Mouse (Mus musculus) kidney, postnatal 25 days (tissue): ENCODE results near the gene Gzmc.
"Not testable (repeated sequence)": the region's sequence is repeated elsewhere in the genome, so short reads cannot be mapped to it uniquely, and the experiment has no call there.

Experiments used
- DNase-seq, 2 experiments: peaks; one replicate each; pipeline ENCODE4 v3.0.0; 2021; ENCODE audit warnings: mixed read lengths in 2 of 2

The Gzmc gene

DNA sequence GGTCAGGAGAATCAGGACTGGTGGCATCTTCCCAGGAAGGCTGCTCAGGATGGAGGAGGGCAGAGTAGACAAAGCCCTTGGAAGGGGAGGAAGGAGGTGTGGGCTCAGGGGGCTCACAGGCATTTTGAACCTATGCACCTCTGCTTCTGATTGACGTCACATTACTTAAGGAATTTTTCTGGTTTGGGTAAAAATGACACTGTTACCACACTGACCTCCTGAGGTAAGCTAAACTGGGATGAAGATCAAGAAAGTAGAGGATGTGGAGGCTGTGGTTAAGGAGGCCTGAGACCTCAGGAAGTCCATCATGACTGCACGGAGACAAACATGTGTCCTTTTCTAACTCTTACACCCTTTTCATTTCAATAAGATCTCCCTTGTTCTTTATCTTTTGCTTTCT is at the start of gene Gzmc:
Gene Gzmc (minus strand): TSS at position 101 of the 400 bp plus-strand sequence.
- no peak for DNase-seq

DNA sequence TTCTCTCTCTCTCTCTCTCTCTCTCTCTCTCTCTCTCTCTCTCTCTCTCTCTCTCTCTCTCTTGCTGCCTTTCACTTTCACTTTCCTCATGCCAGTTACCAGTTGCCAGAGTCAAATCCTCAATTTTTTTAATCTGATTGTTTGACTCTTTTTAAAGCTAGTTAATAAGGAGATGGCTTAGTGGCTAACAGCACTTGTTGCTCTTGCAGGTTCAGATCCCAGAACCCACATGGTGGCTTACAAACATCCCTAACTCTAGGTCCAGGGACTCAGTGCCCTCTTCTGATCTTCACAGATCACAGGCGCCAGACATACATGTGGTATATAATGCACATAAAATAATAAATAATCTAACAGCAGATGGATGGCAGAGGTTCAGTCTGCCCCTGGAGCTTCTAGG is 49.4 kb upstream of the Gzmc start:
- DNase-seq, result no peak

DNA sequence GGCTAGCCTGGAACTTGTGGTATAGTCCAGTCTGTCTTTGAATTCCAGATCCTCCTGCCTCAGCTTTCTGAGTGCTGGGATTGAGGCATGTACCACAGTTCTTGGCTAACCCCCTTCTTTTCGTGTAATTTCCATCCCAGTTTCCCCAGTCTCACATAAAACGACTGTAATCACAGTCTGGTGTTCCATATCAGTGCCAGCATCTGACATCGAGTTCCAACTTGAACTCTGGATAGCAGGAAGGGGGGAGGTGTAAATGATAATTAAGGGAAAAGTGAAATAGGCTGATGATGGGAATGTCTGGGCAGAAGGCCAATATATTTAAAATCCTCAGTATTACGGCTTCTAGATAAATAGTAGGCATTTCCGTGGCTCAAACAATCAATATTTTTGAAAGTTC is 46.6 kb upstream of the Gzmc start:
- DNase-seq, result no peak

DNA sequence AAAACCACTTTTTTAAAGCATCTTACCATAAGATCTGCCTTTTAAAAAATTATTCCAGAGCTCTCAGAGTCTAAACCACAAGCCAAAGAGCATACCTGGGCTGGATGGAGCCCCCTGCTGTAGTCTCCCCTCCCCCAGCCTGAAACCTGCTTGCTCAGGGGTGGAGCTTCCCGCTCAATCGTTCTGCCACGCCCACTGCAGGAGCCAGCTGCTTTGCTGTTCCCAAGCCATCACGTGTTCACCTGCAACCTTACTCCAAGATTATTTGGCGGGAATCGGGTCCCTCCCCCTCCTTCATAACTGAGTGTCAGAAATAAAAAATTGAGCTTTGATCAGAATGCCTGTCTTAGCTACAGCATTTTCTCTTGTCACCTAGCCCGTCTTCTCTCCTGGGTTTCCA is 44.2 kb upstream of the Gzmc start:
- not testable (repeated sequence) for DNase-seq

DNA sequence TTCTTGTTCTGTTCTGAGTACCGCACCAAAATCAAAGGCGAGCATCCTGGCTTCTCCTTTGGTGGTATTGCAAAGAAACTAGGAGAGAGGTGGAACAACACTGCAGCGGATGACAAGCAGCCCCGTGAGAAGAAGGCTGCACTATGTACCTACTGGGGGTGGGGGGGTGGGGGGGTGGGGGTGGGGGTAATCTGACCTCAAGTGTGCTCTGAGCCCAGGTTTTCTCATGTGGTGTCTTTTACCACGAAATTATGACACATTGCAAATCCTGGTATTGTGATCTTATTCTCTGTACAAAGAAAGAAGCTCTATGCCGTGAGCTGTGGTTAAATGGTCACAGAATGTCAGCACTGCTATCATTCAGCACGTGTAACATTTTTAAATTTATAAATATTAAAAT is 41.6 kb upstream of the Gzmc start:
- DNase-seq, result not testable (repeated sequence)

DNA sequence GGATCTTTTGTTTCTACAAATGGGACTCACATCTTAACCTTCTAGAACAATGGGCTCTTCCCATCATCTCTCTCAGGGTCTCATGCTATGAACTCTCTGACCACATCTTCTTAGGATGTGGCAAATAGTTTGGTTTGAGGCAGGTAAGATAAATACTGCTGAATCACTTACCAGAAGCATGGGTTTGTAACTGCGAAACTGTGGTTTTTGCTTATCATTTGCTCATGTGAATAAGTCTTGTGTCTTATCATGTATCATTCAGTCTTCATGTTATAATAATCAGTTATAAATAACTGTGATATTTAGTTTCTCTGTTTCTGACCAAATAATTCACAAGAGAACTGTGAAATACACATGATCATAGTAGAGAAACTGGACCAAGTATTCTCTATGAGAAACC is 31.7 kb upstream of the Gzmc start:
- DNase-seq, result no peak

DNA sequence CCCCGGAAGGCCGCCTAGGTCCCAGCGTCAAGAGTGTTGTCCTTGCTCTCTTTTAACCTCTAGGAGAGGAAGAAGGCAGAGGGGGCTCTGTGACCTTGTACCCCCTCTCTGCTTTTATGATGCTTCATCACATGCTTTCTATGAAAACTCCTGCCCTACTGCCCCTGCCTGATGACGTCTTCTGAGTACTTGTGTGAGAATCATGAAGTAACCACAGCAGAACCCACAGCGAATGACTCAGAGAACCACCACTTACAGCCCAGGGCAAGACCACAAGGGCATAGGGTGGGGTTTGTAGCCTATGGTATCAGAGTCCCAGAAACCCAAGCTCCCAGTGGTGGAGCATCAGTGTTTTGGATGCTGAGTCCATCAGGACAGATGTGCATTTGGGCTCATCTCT is 27.7 kb upstream of the Gzmc start, which contains the start of gene Gzmb:
Gene Gzmb (minus strand): TSS at position 108 of the 400 bp plus-strand sequence.
- no peak for DNase-seq

DNA sequence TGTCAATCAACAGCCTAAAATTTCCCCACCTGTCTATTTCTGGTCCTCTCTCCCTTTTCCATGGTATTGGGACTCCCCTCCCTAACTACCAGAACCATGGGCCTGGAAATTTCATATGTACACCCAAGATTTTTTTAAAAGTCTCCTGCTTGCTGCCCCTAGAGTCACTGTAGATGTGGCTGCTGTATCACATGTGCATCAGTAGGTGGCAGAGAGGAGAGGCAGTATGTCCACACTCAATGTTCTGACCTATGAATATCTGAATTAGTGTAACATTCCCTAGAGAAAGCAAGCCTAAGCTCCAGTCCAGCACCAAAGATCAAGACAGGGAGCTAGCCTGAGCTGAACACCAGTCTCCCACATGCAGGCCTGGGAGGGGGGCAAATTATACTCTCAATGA is 6.0 kb upstream of the Gzmc start:
- DNase-seq, result no peak

DNA sequence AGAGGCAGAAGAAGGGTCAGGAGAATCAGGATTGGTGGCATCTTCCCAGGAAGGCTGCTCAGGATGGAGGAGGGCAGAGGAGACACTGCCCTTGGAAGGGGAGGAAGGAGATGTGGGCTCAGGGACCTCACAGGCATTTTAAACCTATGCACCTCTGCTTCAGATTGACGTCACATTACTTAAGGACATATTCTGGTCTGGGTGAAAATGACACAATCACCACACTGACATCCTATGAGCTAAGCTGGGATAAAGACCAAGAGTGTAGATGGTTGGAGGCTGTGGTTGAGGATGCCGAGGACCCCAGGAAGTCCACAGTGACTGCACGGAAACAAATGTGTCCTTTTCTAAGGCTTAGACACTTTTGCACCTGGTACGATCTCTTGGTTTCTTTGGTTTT is 23.1 kb downstream of the Gzmc start, which contains the start of gene Gzmf:
Gene Gzmf (minus strand): TSS at position 101 of the 400 bp plus-strand sequence.
- DNase-seq, result no peak

DNA sequence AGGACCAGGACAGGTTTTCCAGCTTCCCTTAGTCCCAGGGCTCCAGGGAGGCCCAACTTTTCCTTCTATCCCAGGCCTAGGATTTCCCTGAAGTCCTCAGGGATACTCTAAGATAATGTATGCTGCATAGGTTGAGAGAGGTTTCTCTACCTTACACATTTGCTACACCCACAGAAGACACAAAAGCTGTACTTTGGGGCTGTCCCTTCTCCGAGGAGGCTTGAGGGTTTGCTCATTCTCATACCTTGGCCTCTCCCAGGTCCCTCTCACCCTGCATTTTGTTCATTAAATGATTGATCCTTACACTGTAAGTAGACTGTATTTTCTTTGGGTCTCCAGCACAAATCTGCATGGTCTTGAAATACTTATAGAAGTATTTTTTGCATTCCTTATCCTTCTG is 28.8 kb downstream of the Gzmc start:
- DNase-seq, result no peak

DNA sequence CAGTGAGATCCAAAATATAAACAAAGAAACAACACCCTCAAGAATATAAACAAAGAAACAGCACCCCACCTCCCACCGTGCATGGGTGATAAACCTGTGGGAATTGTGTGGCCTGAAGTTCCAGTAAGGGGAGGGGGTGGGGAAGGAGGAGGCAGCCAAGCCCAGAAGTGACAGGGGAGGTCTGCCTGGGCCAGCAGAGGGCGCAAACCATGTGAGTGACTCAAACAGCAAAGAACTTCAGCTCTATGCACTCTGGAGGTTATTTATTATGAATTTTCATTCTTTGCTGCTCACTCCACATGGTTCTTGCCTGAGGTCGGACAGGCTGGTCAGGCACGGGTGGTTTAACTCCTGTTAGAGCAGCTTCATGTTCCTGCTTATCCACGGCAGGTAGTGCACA is 29.4 kb downstream of the Gzmc start:
- DNase-seq, result peak in 1 of 2 experiments; percentile 50

DNA sequence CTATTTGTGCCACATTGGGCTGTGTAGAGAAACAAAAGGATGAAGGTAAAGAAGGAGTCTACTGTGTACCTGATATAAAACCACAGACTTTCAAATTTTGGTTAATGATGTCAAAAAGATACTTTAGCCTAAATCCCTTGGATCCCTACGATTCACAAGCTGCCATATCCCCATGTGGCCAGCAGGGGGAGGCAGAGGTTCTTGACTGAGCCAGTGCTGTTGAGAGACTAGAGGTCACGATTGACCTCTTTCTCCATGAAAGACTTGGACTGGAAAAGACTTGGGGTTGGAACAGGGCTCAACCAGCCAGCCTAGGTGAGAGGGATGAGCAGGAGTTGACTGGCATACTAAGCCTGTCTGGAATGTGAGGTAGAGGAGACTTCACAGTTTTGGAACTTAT is 30.5 kb downstream of the Gzmc start:
- peak; percentile 70 to 77 for DNase-seq

DNA sequence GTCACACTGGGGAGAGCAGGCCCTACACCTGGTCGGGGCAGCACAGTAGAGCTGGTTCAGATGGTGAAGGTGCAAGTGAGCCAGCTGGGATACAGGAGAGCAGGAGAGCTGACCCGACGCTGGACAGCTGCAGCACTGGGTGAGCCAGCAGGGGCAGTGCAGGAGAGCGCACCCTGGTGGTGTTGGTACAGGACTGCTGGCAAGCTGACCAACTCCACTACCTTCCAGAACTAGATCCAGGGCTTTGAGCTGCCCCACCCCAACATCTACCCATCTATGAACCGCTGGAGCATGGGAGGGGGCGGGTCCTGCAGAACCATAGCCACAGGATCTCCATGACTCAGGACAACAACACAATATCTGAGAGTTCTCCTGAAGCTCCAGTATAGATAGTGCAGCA is 47.5 kb downstream of the Gzmc start:
- DNase-seq, result no peak

DNA sequence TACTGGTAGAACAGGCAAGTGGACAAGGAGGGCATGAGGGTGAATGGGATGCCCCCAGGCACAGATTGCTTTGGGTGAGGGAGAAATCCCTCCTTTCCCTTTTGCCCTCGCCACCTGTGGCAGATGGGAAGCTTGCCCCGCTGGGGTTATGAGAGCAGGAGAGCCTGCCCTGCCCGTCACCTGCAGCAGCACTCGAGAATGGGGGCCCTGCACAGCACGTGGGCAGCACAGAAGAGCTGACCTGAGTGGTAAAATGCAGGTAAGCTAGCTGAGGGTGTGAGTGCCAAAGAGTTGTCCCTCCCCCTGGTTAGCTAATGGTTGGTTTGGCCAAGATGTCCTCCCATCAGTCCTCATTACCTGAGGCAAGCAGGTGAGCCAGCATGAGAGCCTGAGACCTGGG is 47.9 kb downstream of the Gzmc start:
- DNase-seq, result no peak
